In genomic region chr7:80273456-80273855, GRCm38 (mm10) we compare ENCODE assay signal across 24 mouse cellular contexts. TPM values are rescaled to one million over a fixed set of nuclear protein-coding genes. Genes with fewer than 3 reads are reported as not detected.
A peak's percentile ranks its signal among the peaks of the same experiment; 100 is the strongest.
DNase-seq lines count a peak whose midpoint lies in the region; ATAC-seq lines count a peak whose summit lies in the region.
"Had no signal": no experiment of that assay in that cellular context is flagged by ENCODE, and none has a peak within 500 bp of the region (broad histone marks: within the 10 kb centered on the region; RNA-seq: fewer than 3 reads in every experiment).

No protein-coding gene starts in this region.

- H3K36me3 ChIP-seq in megakaryocyte, embryonic 14.5 days (replicated peaks; ENCODE audit: low read length), result peaks cover 69% of the 10 kb centered on the region

- DNase-seq in adrenal gland, adult 2 months, result peak; percentile 59
- DNase-seq in adrenal gland, adult 18-20 months (ENCODE audit: low spot score in 2 of 2), result no peak
- peak; percentile 32 for DNase-seq in adrenal gland, adult 8-10 months
- no peak for DNase-seq in adrenal gland, postnatal 4 days (ENCODE audit: low spot score in 2 of 2)
- peak; percentile 23 for DNase-seq in adrenal gland, postnatal 14 days
- DNase-seq in adrenal gland, postnatal 10 days, result no peak
- DNase-seq: adrenal gland, postnatal 25 days; B cell, adult 2 months; cerebellum, adult 11 months; cerebellum, adult 11-12 months; cerebellum, adult 18-20 months; cerebellum, adult 2 months; cerebellum, adult 8-10 months; cerebellum, adult 9-10 months; cerebellum, adult 9-11 months; cerebellum, postnatal 10 days had no signal

- peak overlapping the region; percentile 31 for H3K4me3 ChIP-seq in megakaryocyte, embryonic 14.5 days (replicated peaks)

- H3K27me3 ChIP-seq in megakaryocyte, embryonic 14.5 days (replicated peaks), result no peaks in the 10 kb centered on the region
- H3K27me3 ChIP-seq: CH12.LX, Patski had no signal

- no peaks in the 10 kb centered on the region for H3K9me3 ChIP-seq in megakaryocyte, embryonic 14.5 days
- H3K9me3 ChIP-seq: G1E had no signal

- peaks cover 88% of the 10 kb centered on the region for H3K4me1 ChIP-seq in megakaryocyte, embryonic 14.5 days

- no peak for ATAC-seq in megakaryocyte, adult 5-6 weeks (ENCODE audit: poor library complexity, severe bottlenecking)
- ATAC-seq: activated CD4-positive, CD25-positive, alpha-beta regulatory T cell, adult 4 months; CD4-positive, CD25-positive, alpha-beta regulatory T cell, adult 4 months; Patski had no signal

RNA-seq across cellular contexts. Expression of gene Vps33b, which starts 4.0 kb away (rescaled TPM):
- 10 to 100 TPM; 20.4 to 20.6 TPM for total RNA-seq in adrenal gland, adult 2 months (2021)
- polyA plus RNA-seq in adrenal gland, adult 2 months (2012; rRNA removed), result 8.4 and 9.3 TPM in 2 replicates
- total RNA-seq in adrenal gland, adult 18-20 months (2021), result 10 to 100 TPM; 14.9 to 26.6 TPM
- 10 to 100 TPM; 21.3 to 31.9 (median 28.8) TPM for total RNA-seq in adrenal gland, adult 8-10 months (2022)
- total RNA-seq in adrenal gland, postnatal 4 days (2021), result 10 to 100 TPM; 20.1 to 22.9 TPM
- total RNA-seq in adrenal gland, postnatal 14 days (2021), result 15.9 and 19.5 TPM in 2 replicates
- 10 to 100 TPM; 14.5 to 18.3 TPM for total RNA-seq in adrenal gland, postnatal 10 days (2021)
- 1.8 and 5.0 TPM in 2 replicates for polyA plus RNA-seq in megakaryocyte, embryonic 14.5 days (2012; ENCODE audit: insufficient read depth, low replicate concordance)
- total RNA-seq in megakaryocyte, adult 5-6 weeks (2015), result 15.1 and 31.9 TPM in 2 replicates
- 23.1 and 29.8 TPM in 2 replicates for total RNA-seq in megakaryocyte, adult 5-6 weeks (2017)

RNA-seq across cellular contexts. Expression of gene Ngrn, which starts 12.4 kb away (rescaled TPM):
- total RNA-seq in adrenal gland, adult 2 months (2021), result 10 to 100 TPM; 35.7 to 50.1 TPM
- 38.7 and 45.6 TPM in 2 replicates for polyA plus RNA-seq in adrenal gland, adult 2 months (2012; rRNA removed)
- total RNA-seq in adrenal gland, adult 18-20 months (2021), result 10 to 100 TPM; 40.7 to 41.4 TPM
- 10 to 100 TPM; 54.9 to 59.1 (median 57.7) TPM for total RNA-seq in adrenal gland, adult 8-10 months (2022)
- total RNA-seq in adrenal gland, postnatal 4 days (2021), result 10 to 100 TPM; 52.0 to 58.2 TPM
- total RNA-seq in adrenal gland, postnatal 14 days (2021), result 38.5 and 47.5 TPM in 2 replicates
- total RNA-seq in adrenal gland, postnatal 10 days (2021), result 10 to 100 TPM; 38.7 to 47.4 TPM
- 3.8 and 39.8 TPM in 2 replicates for polyA plus RNA-seq in megakaryocyte, embryonic 14.5 days (2012; ENCODE audit: insufficient read depth, low replicate concordance)
- total RNA-seq in megakaryocyte, adult 5-6 weeks (2015), result 24.8 and 28.1 TPM in 2 replicates
- total RNA-seq in megakaryocyte, adult 5-6 weeks (2017), result 21.4 and 21.8 TPM in 2 replicates

RNA-seq across cellular contexts. Expression of gene Prc1, which starts 20.8 kb away (rescaled TPM):
- total RNA-seq in adrenal gland, adult 2 months (2021), result 1 to 10 TPM; 4.0 to 5.3 TPM
- 2.3 and 3.8 TPM in 2 replicates for polyA plus RNA-seq in adrenal gland, adult 2 months (2012; rRNA removed)
- 1 to 10 TPM; 3.6 to 4.6 TPM for total RNA-seq in adrenal gland, adult 18-20 months (2021)
- total RNA-seq in adrenal gland, adult 8-10 months (2022), result 1 to 10 TPM; 2.7 to 8.1 (median 3.7) TPM
- 10 to 100 TPM; 54.3 to 63.7 TPM for total RNA-seq in adrenal gland, postnatal 4 days (2021)
- total RNA-seq in adrenal gland, postnatal 14 days (2021), result 31.8 and 32.4 TPM in 2 replicates
- total RNA-seq in adrenal gland, postnatal 10 days (2021), result 10 to 100 TPM; 38.9 to 43.4 TPM
- polyA plus RNA-seq in megakaryocyte, embryonic 14.5 days (2012; ENCODE audit: insufficient read depth, low replicate concordance), result 5.6 TPM in 1 of 2 replicates, not detected in the other
- total RNA-seq in megakaryocyte, adult 5-6 weeks (2015), result 151 and 153 TPM in 2 replicates
- 210 and 224 TPM in 2 replicates for total RNA-seq in megakaryocyte, adult 5-6 weeks (2017)

RNA-seq across cellular contexts. Expression of gene Ttll13, which starts 27.3 kb away (rescaled TPM):
- total RNA-seq in adrenal gland, adult 2 months (2021), result 1 to 10 TPM in 1 of 2 experiments, under 1 TPM in 1; 0.89 to 1.2 TPM
- polyA plus RNA-seq in adrenal gland, adult 2 months (2012; rRNA removed), result 0.66 TPM in 2 replicates
- total RNA-seq in adrenal gland, adult 18-20 months (2021), result 1 to 10 TPM; 1.2 to 1.7 TPM
- 1 to 10 TPM; 1.7 to 2.2 (median 1.9) TPM for total RNA-seq in adrenal gland, adult 8-10 months (2022)
- total RNA-seq in adrenal gland, postnatal 4 days (2021), result 1 to 10 TPM; 3.2 to 4.5 TPM
- 0.83 and 1.0 TPM in 2 replicates for total RNA-seq in adrenal gland, postnatal 14 days (2021)
- total RNA-seq in adrenal gland, postnatal 10 days (2021), result 1 to 10 TPM; 1.1 to 1.8 TPM
- polyA plus RNA-seq in megakaryocyte, embryonic 14.5 days (2012; ENCODE audit: insufficient read depth, low replicate concordance), result 0.11 TPM in 1 of 2 replicates, not detected in the other
- total RNA-seq in megakaryocyte, adult 5-6 weeks (2015), result 0.07 TPM in 1 of 2 replicates, not detected in the other
- 0.12 TPM in 1 of 2 replicates, not detected in the other for total RNA-seq in megakaryocyte, adult 5-6 weeks (2017)
- polyA plus RNA-seq: C2C12 had no signal

RNA-seq across cellular contexts. Expression of gene Gdpgp1, which starts 40.8 kb away (rescaled TPM):
- total RNA-seq in adrenal gland, adult 2 months (2021), result 1 to 10 TPM; 3.6 to 4.6 TPM
- 2.6 and 2.9 TPM in 2 replicates for polyA plus RNA-seq in adrenal gland, adult 2 months (2012; rRNA removed)
- 1 to 10 TPM; 3.8 to 4.1 TPM for total RNA-seq in adrenal gland, adult 18-20 months (2021)
- 1 to 10 TPM; 4.2 to 6.1 (median 5.3) TPM for total RNA-seq in adrenal gland, adult 8-10 months (2022)
- total RNA-seq in adrenal gland, postnatal 4 days (2021), result 1 to 10 TPM; 5.0 to 5.1 TPM
- total RNA-seq in adrenal gland, postnatal 14 days (2021), result 2.7 and 3.9 TPM in 2 replicates
- 1 to 10 TPM; 3.0 to 3.9 TPM for total RNA-seq in adrenal gland, postnatal 10 days (2021)
- 1.6 and 7.0 TPM in 2 replicates for polyA plus RNA-seq in megakaryocyte, embryonic 14.5 days (2012; ENCODE audit: insufficient read depth, low replicate concordance)
- total RNA-seq in megakaryocyte, adult 5-6 weeks (2015), result 5.2 and 5.4 TPM in 2 replicates
- 1.9 and 2.7 TPM in 2 replicates for total RNA-seq in megakaryocyte, adult 5-6 weeks (2017)

Comparison
In these comparisons a context has a peak if more than half of its experiments do, and no peak if none do; other contexts are left out.
1. DNase-seq: peak in adrenal gland, adult 2 months (single experiment), adrenal gland, adult 8-10 months (single experiment) and adrenal gland, postnatal 14 days (single experiment); none in adrenal gland, adult 18-20 months (0 of 2), adrenal gland, postnatal 4 days (0 of 2) and adrenal gland, postnatal 10 days (single experiment).